Mouse (Mus musculus): ENCODE measurements around the gene Tmem88. TPM values are rescaled to one million over a fixed set of nuclear protein-coding genes. Genes with fewer than 3 reads are reported as not detected.
"Not testable (repeated sequence)": the region's sequence is repeated elsewhere in the genome, so short reads cannot be mapped to it uniquely, and the experiment has no call there.

Tmem88 gene
- total RNA-seq, 4 experiments from 2014 or later, result 4.1 to 4.6 (median 4.1) TPM

GRCm38 (mm10) chr11:69404595-69405396 is 6.8 kb upstream of the Tmem88 start:
- peak in 1 of 2 experiments; percentile 7 for DNase-seq (ENCODE audit: low spot score in 2 of 2)

- peak in 1 of 2 experiments; percentile 5 for DNase-seq (ENCODE audit: low spot score in 2 of 2)
Observed at GRCm38 (mm10) chr11:69403691-69404594, 5.9 kb upstream of the Tmem88 start.

GRCm38 (mm10) chr11:69401987-69402386 is 4.0 kb upstream of the Tmem88 start:
- DNase-seq (ENCODE audit: low spot score in 2 of 2), result peak in 1 of 2 experiments; percentile 5

GRCm38 (mm10) chr11:69401210-69401637 is 3.2 kb upstream of the Tmem88 start:
- DNase-seq (ENCODE audit: low spot score in 2 of 2), result peak; percentile 68 to 83

- DNase-seq (ENCODE audit: low spot score in 2 of 2), result peak in 1 of 2 experiments; percentile 5
Observed at GRCm38 (mm10) chr11:69400083-69400850, 2.2 kb upstream of the Tmem88 start.

- peak in 1 of 2 experiments; percentile 15 for DNase-seq (ENCODE audit: low spot score in 2 of 2)
Observed at GRCm38 (mm10) chr11:69399201-69400082, 1.4 kb upstream of the Tmem88 start.

GRCm38 (mm10) chr11:69398486-69399200 is 609 bp upstream of the Tmem88 start:
- DNase-seq (ENCODE audit: low spot score in 2 of 2), result no peak

GRCm38 (mm10) chr11:69397581-69398057 is 415 bp downstream of the Tmem88 start:
- peak in 1 of 2 experiments; percentile 8 for DNase-seq (ENCODE audit: low spot score in 2 of 2)

- peak in 1 of 2 experiments; percentile 29 for DNase-seq (ENCODE audit: low spot score in 2 of 2)
Observed at GRCm38 (mm10) chr11:69396772-69397171, 1.3 kb downstream of the Tmem88 start.

GRCm38 (mm10) chr11:69395634-69396373 is 2.2 kb downstream of the Tmem88 start:
- peak; percentile 94 to 97 for DNase-seq (ENCODE audit: low spot score in 2 of 2)

GRCm38 (mm10) chr11:69395235-69395633 is 2.8 kb downstream of the Tmem88 start, which contains the start of the genes Naa38 and Cyb5d1:
Gene Naa38 (plus strand): TSS chr11:69395487.
Gene Cyb5d1 (minus strand): TSS chr11:69395631.
- DNase-seq (ENCODE audit: low spot score in 2 of 2), result peak; percentile 84 to 85

- DNase-seq (ENCODE audit: low spot score in 2 of 2), result not testable (repeated sequence)
Observed at GRCm38 (mm10) chr11:69394591-69395167, 3.4 kb downstream of the Tmem88 start.

- no peak for DNase-seq (ENCODE audit: low spot score in 2 of 2)
Observed at GRCm38 (mm10) chr11:69390400-69391034, 7.5 kb downstream of the Tmem88 start.

- no peak for DNase-seq (ENCODE audit: low spot score in 2 of 2)
Observed at GRCm38 (mm10) chr11:69389531-69390399, 8.3 kb downstream of the Tmem88 start.

- DNase-seq (ENCODE audit: low spot score in 2 of 2), result no peak
Observed at GRCm38 (mm10) chr11:69388680-69389079, 9.4 kb downstream of the Tmem88 start.

GRCm38 (mm10) chr11:69386758-69387157 is 11.3 kb downstream of the Tmem88 start:
- no peak for DNase-seq (ENCODE audit: low spot score in 2 of 2)

- no peak for DNase-seq (ENCODE audit: low spot score in 2 of 2)
Observed at GRCm38 (mm10) chr11:69384979-69385378, 13.1 kb downstream of the Tmem88 start.

All from gastrocnemius, adult 8-10 months (tissue).